Mouse (Mus musculus) intestine, postnatal 0 days (tissue): Measurements from ENCODE around the gene Tfcp2. TPM values are rescaled to one million over a fixed set of nuclear protein-coding genes. Genes with fewer than 3 reads are reported as not detected.

ENCODE experiments used
- ATAC-seq: fragments of 200-750 bp; cut with Nextera tagmentation; 2 replicates; pipeline ENCODE4 v1.8.0; 2017; ENCODE audit warnings: mild to moderate bottlenecking, moderate TSS enrichment, moderate library complexity
- H3K27ac ChIP-seq: fragments of 300-500 bp; sonication (generic); 2 replicates; pipeline ENCODE4 v1.5.1; 2014; ENCODE audit warnings: mild to moderate bottlenecking, low read depth, low read length, moderate library complexity
- H3K27me3 ChIP-seq: fragments of 300-500 bp; sonication (generic); replicated peaks from 2 replicates; pipeline ENCODE4 v1.6.1; 2014; ENCODE audit warnings: low read length, mixed read lengths; ENCODE audit not compliant: control insufficient read depth, insufficient read depth
- H3K36me3 ChIP-seq: fragments of 300-500 bp; sonication (generic); 2 replicates; pipeline ENCODE4 v1.6.1; 2014; ENCODE audit warnings: mild to moderate bottlenecking, moderate library complexity; ENCODE audit not compliant: control insufficient read depth, insufficient read depth
- H3K4me1 ChIP-seq: fragments of 300-500 bp; sonication (generic); replicated peaks from 2 replicates; pipeline ENCODE4 v1.6.1; 2014; ENCODE audit warnings: antibody characterized with exemption, low read length, mixed read lengths; ENCODE audit not compliant: control insufficient read depth, insufficient read depth
- H3K4me2 ChIP-seq: fragments of 300-500 bp; sonication (generic); replicated peaks from 2 replicates; pipeline ENCODE4 v1.6.1; 2014; ENCODE audit warnings: low read depth, mild to moderate bottlenecking, moderate library complexity
- H3K4me3 ChIP-seq: fragments of 300-500 bp; sonication (generic); 2 replicates; pipeline ENCODE4 v1.5.1; 2014; ENCODE audit warnings: low read depth, low read length
- H3K9ac ChIP-seq: fragments of 300-500 bp; sonication (generic); 2 replicates; pipeline ENCODE4 v1.6.1; 2014; ENCODE audit warnings: mild to moderate bottlenecking, low read depth, low read length
- H3K9me3 ChIP-seq: fragments of 300-500 bp; sonication (generic); 2 replicates; pipeline ENCODE4 v1.6.1; 2016; ENCODE audit warnings: mixed run types; ENCODE audit not compliant: control insufficient read depth
- CTCF ChIP-seq: sonication (generic); IDR thresholded peaks from 2 replicates; pipeline ENCODE4 v1.5.1; 2016; ENCODE audit warnings: low read depth, mild to moderate bottlenecking, control low read depth, antibody characterized with exemption, moderate library complexity
- WGBS: fragments of 180-500 bp; shearing (Covaris S2); extraction: QIAGEN DNeasy Blood & Tissue Kit; methylation state at CpG from one replicate; pipeline ENCODE4 v1.1.7; 2014; 5-methylcytosine and 5-hydroxymethylcytosine counted together
- polyA plus RNA-seq: library from polyadenylated mRNA; unstranded; fragments of >200 nt; fragmentation: Nextera tagmentation; extraction: Ambion mirVana; gene quantifications from 2 replicates; pipeline ENCODE4 v1.2.1, GENCODE M21; 2015

Gene Tfcp2
- polyA plus RNA-seq, 1 experiment from 2014 or later, result 8.5 TPM

- H3K4me3 ChIP-seq, result no peak overlapping the region
- no peak for ATAC-seq
- no peak overlapping the region for H3K9ac ChIP-seq
- peak; percentile 96 for TF ChIP-seq CTCF
- 8% methylated on average over 17 of the region's 17 CpGs for WGBS
- H3K4me1 ChIP-seq, result peaks cover 3% of the 10 kb centered on the region; the same call in 1 of the 2 replicates
- no peaks in the 10 kb centered on the region for H3K27me3 ChIP-seq
- H3K9me3 ChIP-seq, result no peaks in the 10 kb centered on the region
- H3K36me3 ChIP-seq, result no peaks in the 10 kb centered on the region
- peak overlapping the region; percentile 48 for H3K4me2 ChIP-seq
- no peak overlapping the region for H3K27ac ChIP-seq
Observed at GRCm38 (mm10) chr15:100457340-100457739, 94.5 kb downstream of the Tfcp2 start.

GRCm38 (mm10) chr15:100456356-100456991, 95.3 kb downstream of the Tfcp2 start:
- no peaks in the 10 kb centered on the region for H3K9me3 ChIP-seq

GRCm38 (mm10) chr15:100452486-100452885, 99.3 kb downstream of the Tfcp2 start:
- Histone ChIP-seq H3K27ac (no peak overlapping the region), H3K4me1 (0 out of 2 replicates have a peak, but pooled peaks cover 3% of the 10 kb centered on the region), H3K4me2 (no peak overlapping the region), H3K4me3 (no peak overlapping the region), H3K36me3 (no peaks in the 10 kb centered on the region), H3K9me3 (no peaks in the 10 kb centered on the region), H3K27me3 (no peaks in the 10 kb centered on the region), H3K9ac (no peak overlapping the region)
- TF ChIP-seq CTCF, result no peak
- 66% methylated on average over 11 of the region's 11 CpGs for WGBS
- ATAC-seq, result no peak

More at GRCm38 (mm10) chr15:100456356-100456991, 95.3 kb downstream of the Tfcp2 start:
- H3K27ac ChIP-seq, result no peak overlapping the region
- H3K4me3 ChIP-seq, result no peak overlapping the region
- no peaks in the 10 kb centered on the region for H3K36me3 ChIP-seq
- ATAC-seq, result no peak
- H3K27me3 ChIP-seq, result no peaks in the 10 kb centered on the region
- peaks cover 3% of the 10 kb centered on the region; the same call in 1 of the 2 replicates for H3K4me1 ChIP-seq
- no peak for TF ChIP-seq CTCF
- H3K4me2 ChIP-seq, result no peak overlapping the region
- 69% methylated on average over 7 of the region's 7 CpGs for WGBS
- no peak overlapping the region for H3K9ac ChIP-seq

- no peaks in the 10 kb centered on the region for H3K36me3 ChIP-seq
- no peak overlapping the region for H3K4me2 ChIP-seq
- no peak overlapping the region for H3K4me3 ChIP-seq
- H3K27ac ChIP-seq, result no peak overlapping the region
- H3K4me1 ChIP-seq, result 0 out of 2 replicates have a peak, but pooled peaks cover 3% of the 10 kb centered on the region
- no peaks in the 10 kb centered on the region for H3K27me3 ChIP-seq
- no peak for ATAC-seq
- H3K9ac ChIP-seq, result no peak overlapping the region
- no peak for TF ChIP-seq CTCF
- H3K9me3 ChIP-seq, result no peaks in the 10 kb centered on the region
- WGBS, result 61% methylated on average over 16 of the region's 16 CpGs
Observed at GRCm38 (mm10) chr15:100451245-100451644, 100.6 kb downstream of the Tfcp2 start.

- H3K36me3 ChIP-seq, result no peaks in the 10 kb centered on the region
- WGBS, result 82% methylated on average over 3 of the region's 3 CpGs
- no peak overlapping the region for H3K27ac ChIP-seq
- H3K4me3 ChIP-seq, result no peak overlapping the region
- 0 out of 2 replicates have a peak, but pooled peaks cover 3% of the 10 kb centered on the region for H3K4me1 ChIP-seq
- ATAC-seq, result no peak
- H3K27me3 ChIP-seq, result no peaks in the 10 kb centered on the region
- no peak for TF ChIP-seq CTCF
- H3K4me2 ChIP-seq, result no peak overlapping the region
- H3K9me3 ChIP-seq, result no peaks in the 10 kb centered on the region
- no peak overlapping the region for H3K9ac ChIP-seq
Observed at GRCm38 (mm10) chr15:100449495-100449894, 102.3 kb downstream of the Tfcp2 start.

- no peak overlapping the region for H3K9ac ChIP-seq
Observed at GRCm38 (mm10) chr15:100448572-100448971, 103.2 kb downstream of the Tfcp2 start.

More at GRCm38 (mm10) chr15:100448572-100448971, 103.2 kb downstream of the Tfcp2 start:
- Histone ChIP-seq H3K4me2 (no peak overlapping the region), H3K4me3 (no peak overlapping the region), H3K27ac (no peak overlapping the region), H3K27me3 (no peaks in the 10 kb centered on the region), H3K9me3 (no peaks in the 10 kb centered on the region), H3K36me3 (no peaks in the 10 kb centered on the region), H3K4me1 (0 out of 2 replicates have a peak, but pooled peaks cover 3% of the 10 kb centered on the region)
- WGBS, result 70% methylated on average over 4 of the region's 4 CpGs
- ATAC-seq, result no peak
- TF ChIP-seq CTCF, result peak; percentile 31

Other genes starting within 250 kb of the Tfcp2 start
- 6.5 and 6.8 TPM in 2 replicates for gene Mettl7a1, start 247.9 kb downstream of the Tfcp2 start, polyA plus RNA-seq
- gene Mettl7a3, start 217.1 kb downstream of the Tfcp2 start, polyA plus RNA-seq, result not detected in 2 replicates
- 0.13 TPM in 1 of 2 replicates, not detected in the other for gene Methig1, start 198.9 kb downstream of the Tfcp2 start, polyA plus RNA-seq
- not detected in 2 replicates for gene Mettl7a2, start 198.8 kb downstream of the Tfcp2 start, polyA plus RNA-seq
- not detected in 2 replicates for gene Higd1c, start 187.5 kb downstream of the Tfcp2 start, polyA plus RNA-seq
- gene Gm5475, start 129.9 kb downstream of the Tfcp2 start, polyA plus RNA-seq, result 0.77 and 1.0 TPM in 2 replicates
- gene Slc11a2, start 126.9 kb downstream of the Tfcp2 start, polyA plus RNA-seq, result 44.7 and 49.0 TPM in 2 replicates
- 10.6 and 11.5 TPM in 2 replicates for gene Letmd1, start 83.0 kb downstream of the Tfcp2 start, polyA plus RNA-seq
- 3.1 and 3.3 TPM in 2 replicates for gene Csrnp2, start 56.5 kb downstream of the Tfcp2 start, polyA plus RNA-seq
- gene Pou6f1, start 48.0 kb upstream of the Tfcp2 start, polyA plus RNA-seq, result 3.0 and 4.3 TPM in 2 replicates
- gene Dazap2, start 63.3 kb upstream of the Tfcp2 start, polyA plus RNA-seq, result 354 and 373 TPM in 2 replicates
- 77.1 and 88.6 TPM in 2 replicates for gene Smagp, start 84.9 kb upstream of the Tfcp2 start, polyA plus RNA-seq
- gene Bin2, start 117.5 kb upstream of the Tfcp2 start, polyA plus RNA-seq, result 5.8 and 7.3 TPM in 2 replicates
- gene Cela1, start 135.9 kb upstream of the Tfcp2 start, polyA plus RNA-seq, result 37.2 and 41.1 TPM in 2 replicates
- 65.3 and 72.5 TPM in 2 replicates for gene Galnt6, start 177.4 kb upstream of the Tfcp2 start, polyA plus RNA-seq
- gene Slc4a8, start 209.7 kb upstream of the Tfcp2 start, polyA plus RNA-seq, result 1.4 and 2.8 TPM in 2 replicates